Mouse (Mus musculus): ENCODE measurements around the gene Add3.

DNA sequence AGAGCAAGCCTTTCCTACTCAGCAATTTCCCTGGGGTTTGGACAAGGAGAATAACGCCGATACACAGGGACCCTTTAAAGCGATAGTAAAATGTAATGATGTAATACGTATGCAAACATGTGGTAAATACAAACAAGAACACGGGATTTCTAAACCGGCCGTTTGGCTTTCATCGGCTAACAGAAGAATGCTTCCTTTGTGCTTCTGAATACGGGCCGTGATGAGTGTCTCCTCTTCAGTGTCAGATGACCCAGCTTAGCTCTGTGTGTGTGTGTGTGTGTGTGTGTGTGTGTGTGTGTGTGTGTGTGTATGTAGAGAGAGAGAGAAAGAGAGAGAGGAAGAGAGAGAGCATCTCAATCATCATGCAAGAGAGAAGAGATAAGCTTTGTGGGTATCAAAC, 142.3 kb downstream of the Add3 start:
- TF ChIP-seq POLR2A (IDR thresholded peaks at IDR 0.05; ENCODE audit: low read depth, low read length): no peak
- TF ChIP-seq CTCF (IDR thresholded peaks at IDR 0.05; ENCODE audit: borderline replicate concordance, insufficient read depth, low read length): no peak

Measured in embryonic fibroblast, embryonic 13.5 days (primary cell).